Mouse (Mus musculus) bone marrow macrophage, adult 2 months (primary cell): ENCODE data around the gene Mt2. TPM values are rescaled to one million over a fixed set of nuclear protein-coding genes. Genes with fewer than 3 reads are reported as not detected.

Experiments
- H3K27ac ChIP-seq: 2 replicates; pipeline ENCODE4 v1.5.1; 2012; ENCODE audit warnings: low read depth, low read length; ENCODE audit not compliant: insufficient read depth
- H3K4me1 ChIP-seq: 2 replicates; pipeline ENCODE4 v1.6.1; 2012; ENCODE audit warnings: low read length; ENCODE audit not compliant: control insufficient read depth, insufficient read depth
- H3K4me3 ChIP-seq: 2 replicates; pipeline ENCODE4 v1.5.1; 2012; ENCODE audit warnings: mild to moderate bottlenecking, low read length, moderate library complexity; ENCODE audit not compliant: insufficient read depth
- CTCF ChIP-seq: IDR thresholded peaks from 2 replicates; pipeline ENCODE4 v1.5.1; 2012; ENCODE audit warnings: low read depth, mild to moderate bottlenecking, low read length, moderate library complexity
- POLR2A ChIP-seq: IDR thresholded peaks from 2 replicates; pipeline ENCODE4 v1.6.1; 2012; ENCODE audit warnings: mild to moderate bottlenecking, low read depth, low read length, borderline replicate concordance
- polyA plus RNA-seq: library from polyadenylated mRNA; stranded (reverse); fragments of >200 nt; gene quantifications from 2 replicates; pipeline ENCODE4 v1.2.4, GENCODE M21; 2012; ENCODE audit not compliant: missing spikeins, insufficient read depth, insufficient read length

Mt2 gene
- polyA plus RNA-seq, 1 experiment, result 11.8 TPM

- Histone ChIP-seq H3K27ac (peak overlapping the region; percentile 72), H3K4me3 (peak overlapping the region; percentile 87), H3K4me1 (peaks cover 22% of the 10 kb centered on the region)
- peak; percentile 86 for TF ChIP-seq POLR2A
- no peak for TF ChIP-seq CTCF
These were observed 607 bp downstream of the Mt2 start for GRCm38 (mm10) chr8:94172809-94173732.

- 0 out of 2 replicates have a peak overlapping the region, but pooled peaks have one; percentile 6 for H3K27ac ChIP-seq
- no peak for TF ChIP-seq POLR2A
- peak; percentile 37; the same call in 1 of the 2 replicates for TF ChIP-seq CTCF
- H3K4me1 ChIP-seq, result peaks cover 26% of the 10 kb centered on the region
- H3K4me3 ChIP-seq, result peak overlapping the region; percentile 87
These were observed 1.5 kb downstream of the Mt2 start for GRCm38 (mm10) chr8:94173848-94174403.

DNA sequence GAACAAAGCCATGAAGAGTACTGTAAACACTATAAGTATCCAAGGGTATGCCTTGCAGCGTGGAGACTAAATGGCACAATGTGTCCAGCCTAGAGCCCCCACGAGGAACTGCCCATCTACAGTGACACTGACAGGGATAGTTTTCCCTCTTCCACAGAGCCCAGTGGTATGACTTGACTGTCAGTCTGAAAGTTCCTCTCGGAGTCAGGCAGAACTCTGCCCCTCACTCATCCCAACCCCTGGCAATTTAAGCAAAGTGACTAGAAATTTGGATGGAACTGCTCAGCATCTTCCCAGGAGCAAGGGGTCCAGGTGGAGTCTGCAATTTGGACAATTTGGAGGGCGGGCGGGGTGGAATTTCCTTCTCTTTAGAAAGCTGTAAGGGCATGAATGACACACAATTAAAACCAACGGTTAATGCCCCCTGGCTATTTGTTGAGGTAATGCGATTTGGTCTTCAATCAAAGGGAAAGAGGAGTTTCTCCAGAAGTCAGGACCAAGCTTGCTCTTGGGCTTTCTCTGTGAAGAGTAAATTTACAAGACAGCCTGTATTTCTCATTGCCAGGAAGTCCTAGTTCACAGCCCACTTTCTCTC lies 2.3 kb downstream of the Mt2 start:
- Histone ChIP-seq H3K4me3 (no peak overlapping the region), H3K27ac (no peak overlapping the region), H3K4me1 (peaks cover 26% of the 10 kb centered on the region)
- TF ChIP-seq POLR2A (no peak), CTCF (no peak; the same call in 1 of the 2 replicates)

GRCm38 (mm10) chr8:94177716-94178390 lies 5.4 kb downstream of the Mt2 start:
- H3K4me1 ChIP-seq, result peaks cover 28% of the 10 kb centered on the region
- TF ChIP-seq POLR2A, result no peak
- TF ChIP-seq CTCF, result no peak
- peak overlapping the region; percentile 94 for H3K27ac ChIP-seq
- peak overlapping the region; percentile 40 for H3K4me3 ChIP-seq

DNA sequence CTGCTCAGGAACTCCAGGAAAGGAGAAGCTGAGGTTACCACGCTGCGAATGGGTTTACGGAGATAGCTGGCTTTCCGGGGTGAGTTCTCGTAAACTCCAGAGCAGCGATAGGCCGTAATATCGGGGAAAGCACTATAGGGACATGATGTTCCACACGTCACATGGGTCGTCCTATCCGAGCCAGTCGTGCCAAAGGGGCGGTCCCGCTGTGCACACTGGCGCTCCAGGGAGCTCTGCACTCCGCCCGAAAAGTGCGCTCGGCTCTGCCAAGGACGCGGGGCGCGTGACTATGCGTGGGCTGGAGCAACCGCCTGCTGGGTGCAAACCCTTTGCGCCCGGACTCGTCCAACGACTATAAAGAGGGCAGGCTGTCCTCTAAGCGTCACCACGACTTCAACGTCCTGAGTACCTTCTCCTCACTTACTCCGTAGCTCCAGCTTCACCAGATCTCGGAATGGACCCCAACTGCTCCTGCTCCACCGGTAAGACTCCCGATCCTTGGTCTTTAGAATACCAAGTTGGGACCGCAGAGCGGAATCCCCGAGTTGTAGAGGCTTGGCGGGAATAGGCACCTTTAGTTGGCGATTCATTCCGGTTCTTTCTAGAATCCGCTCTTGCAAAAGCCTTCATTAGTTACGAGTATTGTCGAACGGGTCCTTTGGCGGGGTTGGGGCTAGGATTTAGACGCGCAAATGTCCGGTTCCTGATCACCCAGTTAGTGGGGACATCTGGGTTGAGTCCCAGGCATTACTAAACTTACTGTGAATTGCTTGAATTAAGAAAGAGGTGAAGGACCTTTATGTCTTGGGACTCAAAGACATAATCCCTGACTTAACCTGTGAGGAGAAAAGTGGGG lies 6.6 kb downstream of the Mt2 start, which contains the start of gene Mt1:
Gene Mt1 (plus strand): TSS at position 226 of the 856 bp plus-strand sequence.
- Histone ChIP-seq H3K4me1 (peaks cover 29% of the 10 kb centered on the region), H3K27ac (peak within 1 kb of the TSS; percentile 96), H3K4me3 (peak within 1 kb of the TSS; percentile 85)
- TF ChIP-seq POLR2A (peak; percentile 98), CTCF (no peak)

DNA sequence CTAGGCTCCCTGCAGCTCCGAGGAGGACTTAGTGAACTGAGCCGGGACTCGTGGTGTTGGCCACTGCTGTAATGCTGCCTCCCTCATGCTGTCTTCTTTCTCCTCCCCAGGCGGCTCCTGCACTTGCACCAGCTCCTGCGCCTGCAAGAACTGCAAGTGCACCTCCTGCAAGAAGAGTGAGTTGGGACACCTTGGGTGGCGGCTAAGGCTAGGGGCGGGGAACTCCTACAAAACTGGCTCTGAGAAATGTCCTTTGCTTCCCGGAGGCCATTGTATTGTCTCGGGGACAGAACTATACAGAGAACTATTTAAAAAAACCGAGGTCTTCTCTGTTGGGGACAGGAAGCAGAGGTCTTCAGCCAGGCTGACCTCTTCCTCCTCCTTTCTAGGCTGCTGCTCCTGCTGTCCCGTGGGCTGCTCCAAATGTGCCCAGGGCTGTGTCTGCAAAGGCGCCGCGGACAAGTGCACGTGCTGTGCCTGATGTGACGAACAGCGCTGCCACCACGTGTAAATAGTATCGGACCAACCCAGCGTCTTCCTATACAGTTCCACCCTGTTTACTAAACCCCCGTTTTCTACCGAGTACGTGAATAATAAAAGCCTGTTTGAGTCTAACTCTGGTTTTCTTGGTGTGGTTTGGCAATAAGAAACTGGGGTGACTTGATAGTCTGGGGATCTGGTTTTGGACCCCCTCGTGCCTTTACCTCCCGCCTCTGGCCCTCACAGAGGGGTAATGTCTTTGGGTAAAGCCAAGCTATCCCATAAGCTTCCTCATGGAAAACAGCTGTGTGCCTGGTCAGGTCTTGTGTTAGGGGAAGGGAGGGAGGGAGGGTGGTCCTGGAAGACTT lies 7.5 kb downstream of the Mt2 start:
- TF ChIP-seq POLR2A, result no peak
- TF ChIP-seq CTCF, result no peak
- H3K4me3 ChIP-seq, result peak overlapping the region; percentile 85
- H3K27ac ChIP-seq, result peak overlapping the region; percentile 96
- peaks cover 24% of the 10 kb centered on the region for H3K4me1 ChIP-seq

DNA sequence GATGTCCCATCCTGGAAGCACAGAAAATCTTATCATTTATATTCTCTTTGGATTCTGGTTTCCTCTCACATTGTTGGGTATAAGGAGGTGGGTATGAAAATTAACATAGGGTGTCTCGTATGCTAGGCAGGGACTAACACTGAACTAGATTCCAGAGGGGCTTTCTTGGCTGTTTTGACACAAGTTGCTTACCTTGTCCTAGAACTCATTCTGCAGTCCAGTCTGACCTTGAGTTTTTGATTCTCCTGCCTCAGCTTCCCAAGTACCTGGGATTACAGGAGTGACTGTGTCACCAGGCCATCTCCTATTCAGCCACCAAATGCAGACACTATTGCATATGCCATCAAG lies 8.1 kb downstream of the Mt2 start:
- H3K4me3 ChIP-seq, result peak overlapping the region; percentile 85
- peak overlapping the region; percentile 96 for H3K27ac ChIP-seq
- peaks cover 24% of the 10 kb centered on the region for H3K4me1 ChIP-seq
- TF ChIP-seq CTCF (no peak), POLR2A (no peak)

DNA sequence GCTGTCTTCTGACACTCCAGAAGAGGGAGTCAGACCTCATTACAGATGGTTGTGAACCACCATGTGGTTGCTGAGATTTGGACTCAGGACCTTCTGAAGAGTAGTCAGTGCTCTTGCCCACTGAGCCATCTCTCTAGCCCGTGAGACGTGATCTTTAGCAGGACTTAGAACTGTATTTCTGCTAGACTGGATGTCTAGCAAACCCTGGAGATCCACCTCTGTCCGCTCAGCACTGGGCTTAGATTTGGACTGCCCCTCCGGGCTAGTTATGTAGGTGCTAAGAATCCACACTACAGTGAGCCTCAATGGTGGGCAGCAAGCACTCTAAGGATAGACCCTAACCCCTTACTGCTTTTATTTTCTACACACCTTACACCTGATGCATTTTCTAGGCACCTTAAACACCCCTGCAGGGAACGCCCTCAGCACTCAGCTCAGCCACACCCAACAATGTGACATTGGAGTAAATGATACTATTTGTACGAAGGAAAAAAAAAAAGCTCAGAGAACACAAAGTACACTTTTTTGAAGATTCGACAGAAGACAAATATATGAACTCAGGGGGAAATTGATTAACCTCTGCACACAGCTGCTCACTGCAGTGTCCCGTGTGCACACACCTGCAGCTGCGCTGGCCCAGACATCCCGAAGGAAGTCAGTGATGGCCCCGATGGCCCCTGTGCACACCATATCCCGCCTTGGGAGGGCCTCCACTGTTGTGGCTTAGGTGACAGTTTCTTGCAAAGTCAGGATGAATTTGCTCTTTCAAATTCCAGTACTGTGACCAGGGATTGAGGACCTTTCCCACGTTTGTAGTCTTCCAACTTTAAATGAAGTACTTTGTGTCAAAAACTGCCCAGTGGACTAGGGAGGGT lies 9.8 kb downstream of the Mt2 start:
- H3K4me1 ChIP-seq, result peaks cover 29% of the 10 kb centered on the region
- no peak for TF ChIP-seq POLR2A
- H3K4me3 ChIP-seq, result peak overlapping the region; percentile 63
- H3K27ac ChIP-seq, result peak overlapping the region; percentile 77
